Mouse (Mus musculus) intestine, embryonic 14.5 days (tissue): Measurements from ENCODE around the gene Arhgap44. TPM values are rescaled to one million over a fixed set of nuclear protein-coding genes. Genes with fewer than 3 reads are reported as not detected.
A peak's percentile ranks its signal among the peaks of the same experiment; 100 is the strongest.

Source experiments
- ATAC-seq: fragments of 200-750 bp; cut with Nextera tagmentation; replicated peaks from 2 replicates; pipeline ENCODE4 v1.8.0; 2017; ENCODE audit warnings: low read depth, moderate number of reproducible peaks, moderate TSS enrichment, moderate library complexity; ENCODE audit not compliant: low FRiP score, low TSS enrichment
- DNase-seq: peaks from one replicate; pipeline ENCODE4 v3.0.0-alpha.2; 2018; ENCODE audit warnings: low spot score
- H3K27ac ChIP-seq: fragments of 300-500 bp; sonication (generic); 2 replicates; pipeline ENCODE4 v1.5.1; 2014; ENCODE audit warnings: low read depth, mild to moderate bottlenecking, control low read depth
- H3K27me3 ChIP-seq: fragments of 300-500 bp; sonication (generic); replicated peaks from 2 replicates; pipeline ENCODE4 v1.6.1; 2014; ENCODE audit warnings: low read length, control low read depth; ENCODE audit not compliant: control insufficient read depth, insufficient read depth
- H3K36me3 ChIP-seq: fragments of 300-500 bp; sonication (generic); 2 replicates; pipeline ENCODE4 v1.6.1; 2014; ENCODE audit warnings: low read length, control low read depth; ENCODE audit not compliant: control insufficient read depth, insufficient read depth
- H3K4me1 ChIP-seq: fragments of 300-500 bp; sonication (generic); replicated peaks from 2 replicates; pipeline ENCODE4 v1.6.1; 2014; ENCODE audit warnings: low read length, control low read depth, mixed read lengths; ENCODE audit not compliant: control insufficient read depth, insufficient read depth
- H3K4me2 ChIP-seq: fragments of 300-500 bp; sonication (generic); 2 replicates; pipeline ENCODE4 v1.6.1; 2014; ENCODE audit warnings: low read length
- H3K4me3 ChIP-seq: fragments of 300-500 bp; sonication (generic); 2 replicates; pipeline ENCODE4 v1.5.1; 2014; ENCODE audit warnings: low read depth, low read length, control low read depth, mixed read lengths
- H3K9ac ChIP-seq: fragments of 300-500 bp; sonication (generic); 2 replicates; pipeline ENCODE4 v1.6.1; 2014; ENCODE audit warnings: mild to moderate bottlenecking, low read length
- H3K9me3 ChIP-seq: fragments of 300-500 bp; sonication (generic); 2 replicates; pipeline ENCODE4 v1.6.1; 2016; ENCODE audit warnings: low read length, control low read depth; ENCODE audit not compliant: control insufficient read depth
- WGBS: fragments of 180-500 bp; shearing (Covaris S2); extraction: QIAGEN DNeasy Blood & Tissue Kit; methylation state at CpG from one replicate; pipeline ENCODE4 v1.1.7; 2014; 5-methylcytosine and 5-hydroxymethylcytosine counted together
- polyA plus RNA-seq: library from polyadenylated mRNA; unstranded; fragments of >200 nt; fragmentation: Nextera tagmentation; extraction: Ambion mirVana; gene quantifications from 2 replicates; pipeline ENCODE4 v1.2.1, GENCODE M21; 2014

Gene Arhgap44
- polyA plus RNA-seq, 1 experiment from 2014 or later: 6.2 TPM

- no peak overlapping the region for H3K27ac ChIP-seq
- no peak overlapping the region for H3K4me2 ChIP-seq
- H3K9ac ChIP-seq: no peak overlapping the region
- H3K27me3 ChIP-seq: no peaks in the 10 kb centered on the region
- H3K9me3 ChIP-seq: no peaks in the 10 kb centered on the region
- no peak overlapping the region for H3K4me3 ChIP-seq
- 37% methylated on average over 5 of the region's 5 CpGs for whole genome bisulfite sequencing
- peaks cover 46% of the 10 kb centered on the region for H3K36me3 ChIP-seq
- no peaks in the 10 kb centered on the region for H3K4me1 ChIP-seq
- ATAC-seq (no peak), DNase-seq (no peak)
These were observed 159.2 kb downstream of the Arhgap44 start for GRCm38 (mm10) chr11:65003611-65004010.

GRCm38 (mm10) chr11:65001729-65002128 is 161.0 kb downstream of the Arhgap44 start:
- H3K4me1 ChIP-seq: no peaks in the 10 kb centered on the region
- no peaks in the 10 kb centered on the region for H3K27me3 ChIP-seq
- no peak overlapping the region for H3K9ac ChIP-seq
- no peaks in the 10 kb centered on the region for H3K9me3 ChIP-seq
- ATAC-seq: no peak
- WGBS: 89% methylated on average over 14 of the region's 14 CpGs
- H3K4me3 ChIP-seq: no peak overlapping the region
- H3K27ac ChIP-seq: no peak overlapping the region
- peaks cover 65% of the 10 kb centered on the region for H3K36me3 ChIP-seq
- no peak for DNase-seq
- H3K4me2 ChIP-seq: no peak overlapping the region

DNA sequence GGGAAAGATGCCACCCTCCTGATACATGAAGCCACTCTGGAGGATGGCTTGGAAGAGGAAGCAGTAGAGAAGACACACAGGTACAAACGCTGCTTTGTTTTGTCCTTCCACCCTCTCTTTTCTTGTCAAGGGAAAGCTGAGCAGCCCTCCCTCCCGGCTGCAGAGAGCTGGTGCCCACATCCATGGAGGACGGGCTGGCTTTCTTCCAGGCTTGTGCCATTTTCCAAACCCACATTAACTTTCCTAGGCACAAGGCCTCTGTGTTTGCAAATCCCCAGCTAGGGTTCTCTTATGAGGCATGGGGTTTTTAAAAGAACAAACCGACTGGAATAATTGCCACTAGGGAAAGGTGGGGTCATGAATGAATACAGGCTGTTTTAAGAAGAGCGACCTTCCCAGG is 163.1 kb downstream of the Arhgap44 start:
- WGBS: 79% methylated on average over 5 of the region's 5 CpGs
- DNase-seq: no peak
- no peak overlapping the region for H3K4me3 ChIP-seq
- H3K4me1 ChIP-seq: no peaks in the 10 kb centered on the region
- no peak overlapping the region for H3K9ac ChIP-seq
- H3K9me3 ChIP-seq: no peaks in the 10 kb centered on the region
- H3K27ac ChIP-seq: no peak overlapping the region
- ATAC-seq: no peak
- peaks cover 78% of the 10 kb centered on the region for H3K36me3 ChIP-seq
- H3K27me3 ChIP-seq: no peaks in the 10 kb centered on the region
- H3K4me2 ChIP-seq: no peak overlapping the region

- ATAC-seq (no peak), DNase-seq (no peak)
- Histone ChIP-seq H3K9me3 (no peaks in the 10 kb centered on the region), H3K4me1 (no peaks in the 10 kb centered on the region), H3K27me3 (no peaks in the 10 kb centered on the region), H3K36me3 (peaks cover 88% of the 10 kb centered on the region), H3K4me2 (no peak overlapping the region), H3K27ac (no peak overlapping the region), H3K4me3 (no peak overlapping the region), H3K9ac (no peak overlapping the region)
- 83% methylated on average over 3 of the region's 3 CpGs for WGBS
These were observed 164.3 kb downstream of the Arhgap44 start for GRCm38 (mm10) chr11:64998439-64998838.

- Histone ChIP-seq H3K4me1 (no peaks in the 10 kb centered on the region), H3K27ac (no peak overlapping the region), H3K9me3 (no peaks in the 10 kb centered on the region), H3K36me3 (peaks cover 96% of the 10 kb centered on the region), H3K27me3 (no peaks in the 10 kb centered on the region), H3K4me3 (no peak overlapping the region), H3K4me2 (no peak overlapping the region), H3K9ac (no peak overlapping the region)
- no peak for ATAC-seq
- no peak for DNase-seq
- WGBS: 88% methylated on average over 2 of the region's 2 CpGs
These were observed 174.2 kb downstream of the Arhgap44 start for GRCm38 (mm10) chr11:64988556-64988955.

- DNase-seq (no peak), ATAC-seq (no peak)
- Histone ChIP-seq H3K27ac (no peak overlapping the region), H3K4me3 (peak overlapping the region; percentile 87), H3K36me3 (peaks cover 26% of the 10 kb centered on the region), H3K9me3 (no peaks in the 10 kb centered on the region), H3K4me2 (peak overlapping the region; percentile 84), H3K4me1 (peaks cover 14% of the 10 kb centered on the region), H3K27me3 (no peaks in the 10 kb centered on the region), H3K9ac (peak overlapping the region; percentile 80)
- WGBS: 10% methylated on average over 9 of the region's 9 CpGs
These were observed 183.3 kb downstream of the Arhgap44 start for GRCm38 (mm10) chr11:64979489-64979845.

GRCm38 (mm10) chr11:64978720-64979488 is 183.9 kb downstream of the Arhgap44 start, which contains the start of gene Elac2:
Gene Elac2 (plus strand): TSS chr11:64979038.
- H3K4me1 ChIP-seq: peaks cover 14% of the 10 kb centered on the region
- peak; percentile 96 for DNase-seq
- no peaks in the 10 kb centered on the region for H3K27me3 ChIP-seq
- H3K4me3 ChIP-seq: peak within 1 kb of the TSS; percentile 87
- peak within 1 kb of the TSS; percentile 84 for H3K4me2 ChIP-seq
- H3K36me3 ChIP-seq: peaks cover 20% of the 10 kb centered on the region
- H3K9ac ChIP-seq: peak within 1 kb of the TSS; percentile 80
- no peaks in the 10 kb centered on the region for H3K9me3 ChIP-seq
- ATAC-seq: peak; percentile 100
- no peak within 1 kb of the TSS; the same call in 1 of the 2 replicates for H3K27ac ChIP-seq
- WGBS: under 1% methylated on average over 65 of the region's 65 CpGs

DNA sequence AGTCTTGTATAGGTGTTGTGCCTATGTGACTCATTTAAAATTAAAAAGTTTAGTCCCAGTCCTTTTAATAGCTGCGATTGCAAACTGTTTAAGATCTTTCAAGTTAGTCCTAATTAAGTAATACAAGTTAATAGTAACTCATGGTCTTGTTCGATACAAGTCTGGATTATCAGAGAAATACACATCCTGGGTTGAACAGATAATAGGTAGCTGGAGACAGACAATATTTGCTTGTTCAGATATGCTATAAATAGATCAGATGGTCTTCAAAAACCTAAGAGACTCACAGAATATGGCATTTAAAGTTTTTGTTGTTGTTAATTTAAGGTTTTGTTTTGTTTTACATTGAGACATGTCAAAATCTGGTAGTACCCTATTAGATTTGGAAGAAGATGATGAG is 190.3 kb downstream of the Arhgap44 start:
- Histone ChIP-seq H3K4me2 (no peak overlapping the region), H3K9ac (no peak overlapping the region), H3K9me3 (no peaks in the 10 kb centered on the region), H3K27ac (no peak overlapping the region), H3K4me3 (no peak overlapping the region), H3K36me3 (no peaks in the 10 kb centered on the region), H3K4me1 (no peaks in the 10 kb centered on the region), H3K27me3 (no peaks in the 10 kb centered on the region)
- no peak for ATAC-seq
- 74% methylated on average over 2 of the region's 2 CpGs for WGBS
- no peak for DNase-seq

- H3K4me1 ChIP-seq: no peaks in the 10 kb centered on the region
- no peak overlapping the region for H3K4me3 ChIP-seq
- 77% methylated on average over 3 of the region's 3 CpGs for WGBS
- H3K9me3 ChIP-seq: no peaks in the 10 kb centered on the region
- no peak overlapping the region for H3K9ac ChIP-seq
- no peaks in the 10 kb centered on the region for H3K27me3 ChIP-seq
- DNase-seq (no peak), ATAC-seq (no peak)
- no peak overlapping the region for H3K4me2 ChIP-seq
- H3K27ac ChIP-seq: no peak overlapping the region
- no peaks in the 10 kb centered on the region for H3K36me3 ChIP-seq
These were observed 191.2 kb downstream of the Arhgap44 start for GRCm38 (mm10) chr11:64971471-64971988.
